Mouse (Mus musculus): Measurements from ENCODE around the gene Ptpn7. TPM values are rescaled to one million over a fixed set of nuclear protein-coding genes. Genes with fewer than 3 reads are reported as not detected.

Gene Ptpn7
- total RNA-seq, 2 experiments from 2014 or later = 0.10 to 0.24 TPM

GRCm38 (mm10) chr1:135126443-135127027, 6.0 kb upstream of the Ptpn7 start:
- intact Hi-C loops (cut with DNase I) = no loop called here
- DNase-seq = no peak

DNA sequence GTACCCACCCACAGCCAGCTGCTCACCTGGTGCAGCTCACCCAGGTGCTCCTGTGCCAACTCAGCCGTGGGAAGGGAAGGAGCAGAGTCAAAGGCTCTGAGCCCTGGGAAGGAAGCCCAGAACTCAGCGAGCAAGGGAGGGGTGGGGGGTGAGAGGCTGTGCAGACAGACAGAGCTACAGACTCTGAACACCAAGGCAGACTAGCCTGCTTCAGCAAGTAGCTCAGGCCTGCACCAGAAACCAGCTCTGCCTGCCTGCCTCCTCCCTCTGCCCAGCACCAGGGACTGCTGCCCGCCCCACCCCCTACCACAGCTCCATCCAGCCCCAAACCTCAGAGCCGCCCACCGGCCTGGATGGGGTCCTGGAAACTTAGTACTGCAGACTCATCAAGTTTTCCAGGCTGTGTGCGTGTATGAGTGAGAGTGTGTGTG, 4.5 kb upstream of the Ptpn7 start:
- DNase-seq = no peak
- intact Hi-C loops (cut with DNase I) = no loop called here

DNA sequence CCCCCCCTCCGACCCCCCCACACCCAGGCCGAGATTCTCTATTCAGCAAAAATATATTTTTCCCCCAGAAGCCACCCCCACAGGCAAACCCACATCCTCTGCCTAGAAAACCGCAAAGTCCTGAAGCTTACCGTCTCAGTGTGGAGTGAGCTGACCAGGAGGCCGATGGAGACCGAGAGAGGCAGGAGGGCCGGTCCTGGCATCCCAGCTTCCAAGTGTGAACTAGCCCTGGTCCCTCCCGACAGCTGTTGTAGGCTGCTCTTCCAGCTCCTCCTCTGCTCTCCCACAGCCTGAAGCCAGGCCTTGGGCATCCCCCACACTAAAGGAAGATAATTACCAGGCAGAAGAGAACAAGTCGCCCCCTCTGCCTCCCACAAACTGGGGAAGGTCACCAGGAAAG, 3.5 kb upstream of the Ptpn7 start:
- intact Hi-C loops (cut with DNase I) = no loop called here
- DNase-seq = no peak

GRCm38 (mm10) chr1:135129543-135130183, 2.8 kb upstream of the Ptpn7 start:
- DNase-seq = no peak
- intact Hi-C loops (cut with DNase I) = no loop called here

DNA sequence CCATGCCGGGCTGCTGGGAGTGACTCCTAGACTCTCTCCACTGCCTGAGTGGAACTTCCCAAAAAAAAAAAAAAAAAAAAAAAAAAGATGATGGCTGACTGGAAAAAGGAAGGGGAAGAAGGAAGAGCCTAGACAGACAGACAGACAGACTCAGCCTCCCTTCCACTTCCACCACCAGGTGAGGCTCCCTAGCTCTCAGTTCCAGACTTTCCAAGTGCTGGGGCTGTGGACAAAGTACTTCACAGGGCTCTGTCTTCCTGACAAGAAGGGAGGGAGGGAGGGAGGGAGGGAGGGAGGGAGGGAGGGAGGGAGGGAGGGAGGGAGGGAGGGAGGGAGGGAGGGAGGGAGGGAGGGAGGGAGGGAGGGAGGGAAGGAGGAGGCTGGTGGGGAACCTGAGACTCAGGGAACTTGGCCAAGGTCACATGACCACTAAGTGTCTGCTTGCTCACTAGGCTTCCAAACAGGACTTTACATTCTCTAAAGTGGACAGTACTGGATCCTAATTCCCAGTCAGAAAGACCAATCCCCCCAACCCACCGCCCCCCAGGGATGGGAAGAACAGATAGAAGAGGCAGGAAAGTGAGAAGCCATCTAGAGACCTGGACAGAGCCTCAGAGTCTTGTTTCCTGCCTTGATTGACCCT, 2.0 kb upstream of the Ptpn7 start:
- DNase-seq = no peak
- intact Hi-C loops (cut with DNase I) = no loop called here

DNA sequence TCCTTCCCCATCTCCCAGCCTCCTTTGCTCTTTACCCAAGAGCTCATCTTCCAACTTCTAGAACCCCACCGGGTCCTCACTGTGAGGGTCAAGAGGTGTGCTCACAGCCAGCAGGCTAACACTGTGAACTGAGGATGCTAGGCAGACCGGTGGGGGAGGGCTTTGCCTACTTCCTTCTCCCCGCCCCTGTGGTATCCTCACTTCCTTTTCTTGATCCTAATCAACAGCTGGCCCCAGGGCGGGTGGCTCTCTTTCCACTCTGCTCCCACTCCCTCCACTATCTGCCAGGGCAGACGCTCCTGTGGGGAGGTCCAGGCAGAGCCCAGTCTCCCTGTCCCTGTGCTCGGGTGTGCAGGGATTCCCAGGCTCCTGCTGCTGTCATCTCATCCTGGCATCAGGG, 1.5 kb upstream of the Ptpn7 start:
- DNase-seq = no peak
- intact Hi-C loops (cut with DNase I) = no loop called here

DNA sequence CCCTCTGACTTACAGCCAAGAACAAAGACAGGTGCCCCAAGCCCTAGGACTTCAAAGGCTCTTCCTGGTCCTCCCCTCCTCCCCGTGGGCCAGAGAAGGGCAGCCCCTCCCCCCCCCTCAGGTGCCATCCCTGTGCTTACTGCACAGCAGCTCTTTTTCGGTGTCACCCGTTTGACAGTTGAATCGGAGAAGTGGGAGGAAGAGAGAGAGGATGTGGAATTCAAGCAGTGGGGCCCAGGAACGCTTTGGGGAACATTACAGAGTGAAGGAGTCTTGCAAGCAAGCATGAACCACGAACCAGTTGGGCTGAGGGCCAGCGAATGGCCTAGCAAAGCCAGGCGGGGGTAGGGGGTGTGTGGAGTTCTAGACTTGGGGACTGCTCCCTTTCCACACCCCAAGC, 940 bp upstream of the Ptpn7 start:
- intact Hi-C loops (cut with DNase I) = no loop called here
- DNase-seq = no peak

DNA sequence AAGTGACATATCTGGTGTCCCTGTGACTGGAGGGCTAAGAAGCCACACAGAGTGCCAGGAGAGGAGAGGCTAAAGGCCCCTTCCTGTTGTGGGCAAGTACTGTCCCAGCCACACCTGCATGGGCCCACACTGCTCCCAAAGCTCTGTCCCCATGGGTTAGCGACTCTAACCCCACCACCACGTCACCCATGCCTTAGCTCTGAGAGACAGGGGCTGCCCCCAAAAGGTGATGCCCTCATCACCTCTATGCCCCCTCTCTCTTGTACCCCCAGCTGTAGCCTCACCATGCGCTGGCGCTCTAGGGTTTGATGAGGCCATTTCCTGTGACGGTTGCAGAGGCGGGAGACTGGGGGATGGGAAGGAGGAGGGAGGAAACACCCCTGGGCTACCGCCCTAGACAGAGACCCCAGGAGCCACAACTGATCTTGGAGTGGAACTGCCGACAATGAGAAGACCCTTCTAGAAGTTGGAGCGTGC, 431 bp downstream of the Ptpn7 start:
- no peak for DNase-seq
- intact Hi-C loops (cut with DNase I) = no loop called here

DNA sequence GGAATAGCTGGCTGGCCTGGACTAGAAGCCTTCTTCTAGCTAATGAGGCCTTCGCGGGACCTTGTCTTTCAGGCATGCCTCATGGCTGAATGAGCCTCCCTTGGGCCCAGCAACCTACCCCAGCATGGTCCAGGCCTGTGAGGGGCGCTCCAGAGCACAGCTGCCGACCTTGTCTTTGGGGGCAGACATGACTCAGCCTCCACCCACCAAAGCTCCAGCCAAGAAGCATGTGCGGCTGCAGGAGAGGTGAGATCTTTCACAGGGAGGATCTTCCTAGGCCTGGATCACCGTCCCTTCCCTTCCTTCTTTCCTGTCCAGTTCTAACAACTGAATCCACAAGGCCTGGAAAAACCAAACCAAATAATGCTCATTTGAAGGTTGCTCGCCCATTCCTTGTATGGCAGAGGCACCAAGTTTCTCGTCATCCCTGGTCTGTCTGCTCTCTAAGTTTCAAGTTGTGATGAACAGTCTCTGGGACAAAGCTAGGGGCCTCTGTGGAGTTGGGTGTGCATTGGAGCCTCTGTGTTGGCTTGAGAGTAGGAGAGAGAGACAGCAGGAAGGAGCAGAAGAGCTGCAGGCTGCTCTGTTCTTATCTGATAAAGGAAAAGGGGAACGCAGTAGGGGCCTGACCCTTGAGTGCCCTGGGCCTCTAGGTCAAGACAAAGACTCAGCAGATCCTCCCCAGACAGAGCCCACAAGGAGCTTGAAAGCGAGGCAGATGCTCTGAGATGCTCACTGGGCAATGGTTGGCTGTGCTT, 1.4 kb downstream of the Ptpn7 start:
- intact Hi-C loops (cut with DNase I) = no loop called here
- no peak for DNase-seq

DNA sequence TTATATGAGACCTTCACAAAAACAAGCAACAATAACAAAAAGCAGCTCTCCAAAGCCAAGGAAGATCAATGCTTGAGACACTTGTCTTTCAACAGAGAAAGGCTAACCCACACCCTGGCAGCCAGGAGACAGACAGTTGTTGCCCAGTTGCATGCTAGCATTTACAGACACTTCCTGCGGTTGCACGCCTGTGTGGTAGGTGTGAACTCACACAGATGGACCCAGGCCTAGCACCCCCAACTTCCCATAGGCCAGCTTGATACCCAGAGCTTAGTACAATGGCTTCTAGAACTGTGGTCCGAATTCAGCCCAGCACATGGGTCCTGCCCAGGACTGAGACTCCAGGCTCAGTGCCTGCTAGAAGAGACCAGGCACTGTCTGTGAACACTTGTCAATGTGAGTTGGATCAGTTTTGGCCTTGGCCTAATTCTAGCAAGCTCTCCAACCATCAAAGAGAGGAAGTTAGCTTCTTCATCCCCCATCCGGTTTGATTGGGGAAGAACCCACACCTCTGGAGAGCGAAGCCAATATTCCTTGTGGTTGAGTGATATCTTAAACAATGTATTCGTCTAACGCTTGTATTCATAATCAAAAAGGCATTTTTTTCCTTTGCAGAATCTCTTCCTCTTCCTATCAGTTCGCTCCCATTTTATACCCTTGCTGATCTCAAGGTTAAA, 2.7 kb downstream of the Ptpn7 start:
- no peak for DNase-seq
- intact Hi-C loops (cut with DNase I) = no loop called here

- intact Hi-C loops (cut with DNase I) = no loop called here
- peak; percentile 62 for DNase-seq
These were observed 4.0 kb downstream of the Ptpn7 start for GRCm38 (mm10) chr1:135136500-135136899.

- intact Hi-C loops (cut with DNase I) = no loop called here
- DNase-seq = no peak
These were observed 7.4 kb downstream of the Ptpn7 start for GRCm38 (mm10) chr1:135139906-135140305.

DNA sequence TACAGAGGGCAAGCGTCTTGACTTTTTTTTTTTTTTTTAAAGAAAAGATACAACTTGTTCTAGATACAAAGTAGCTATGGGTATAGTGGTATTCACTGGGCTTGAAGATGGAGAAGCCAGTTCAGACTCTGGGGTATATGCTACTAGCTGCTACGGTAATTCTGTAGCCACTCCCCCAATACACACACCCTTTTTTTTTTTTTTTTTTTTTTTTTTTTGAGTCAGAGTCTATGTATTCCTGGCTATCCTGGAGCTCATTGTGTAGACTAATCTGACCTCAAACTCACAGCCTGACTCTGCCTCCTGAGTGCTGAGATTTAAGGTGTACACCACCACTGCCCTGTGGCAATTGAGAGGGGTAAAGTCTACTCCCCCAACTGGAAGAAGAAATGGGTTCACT, 10.0 kb downstream of the Ptpn7 start:
- intact Hi-C loops (cut with DNase I) = no loop called here

GRCm38 (mm10) chr1:135143940-135144339, 11.4 kb downstream of the Ptpn7 start:
- intact Hi-C loops (cut with DNase I) = no loop called here
- no peak for DNase-seq

More for the DNA sequence above, 10.0 kb downstream of the Ptpn7 start:
- no peak for DNase-seq

DNA sequence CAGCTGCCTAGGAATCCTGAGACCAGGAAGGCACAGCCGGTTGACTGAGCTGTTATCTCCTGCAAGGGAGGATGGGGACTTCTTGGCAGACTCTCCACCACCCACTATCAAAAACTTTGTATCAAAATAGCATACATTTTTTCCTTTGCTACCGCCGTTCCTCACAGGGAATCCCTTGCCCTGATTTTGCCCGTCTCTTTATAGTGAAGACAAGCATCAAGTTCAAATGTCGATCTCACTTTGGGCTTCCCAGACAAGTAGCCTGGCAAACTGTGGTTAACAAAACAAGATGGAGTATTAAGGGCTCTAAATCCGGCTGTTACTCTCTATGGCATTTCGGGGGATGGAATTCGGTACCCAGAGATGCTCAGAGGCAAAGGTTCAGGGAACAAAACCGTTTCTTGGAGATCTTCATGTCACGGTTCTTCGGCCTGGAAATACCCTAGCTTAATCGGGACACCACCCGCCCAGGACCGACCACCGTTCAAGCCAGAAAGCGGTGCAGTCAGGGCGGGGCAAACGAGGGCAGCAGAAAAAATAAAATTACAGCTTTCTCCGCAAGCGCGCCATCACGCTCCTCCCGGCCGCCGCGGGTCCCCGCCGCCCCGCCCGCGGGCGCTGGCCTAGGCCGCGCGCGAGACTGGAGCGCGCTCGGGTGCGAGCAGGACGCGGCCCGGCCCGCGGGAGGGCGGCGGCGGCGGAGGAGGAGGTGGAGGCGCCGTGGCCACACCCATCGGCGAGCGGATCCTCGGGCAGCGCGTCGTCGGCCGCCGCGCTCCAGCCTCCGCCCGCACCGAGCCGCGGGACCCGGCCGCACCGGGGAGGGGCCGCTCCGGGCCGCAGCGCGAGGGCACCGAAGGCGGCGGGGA, 13.8 kb downstream of the Ptpn7 start, which contains the start of gene Arl8a:
TSS of gene Arl8a (plus strand) at position 748 of the 869 bp plus-strand sequence.
- intact Hi-C loops (cut with DNase I) = no loop called here

DNA sequence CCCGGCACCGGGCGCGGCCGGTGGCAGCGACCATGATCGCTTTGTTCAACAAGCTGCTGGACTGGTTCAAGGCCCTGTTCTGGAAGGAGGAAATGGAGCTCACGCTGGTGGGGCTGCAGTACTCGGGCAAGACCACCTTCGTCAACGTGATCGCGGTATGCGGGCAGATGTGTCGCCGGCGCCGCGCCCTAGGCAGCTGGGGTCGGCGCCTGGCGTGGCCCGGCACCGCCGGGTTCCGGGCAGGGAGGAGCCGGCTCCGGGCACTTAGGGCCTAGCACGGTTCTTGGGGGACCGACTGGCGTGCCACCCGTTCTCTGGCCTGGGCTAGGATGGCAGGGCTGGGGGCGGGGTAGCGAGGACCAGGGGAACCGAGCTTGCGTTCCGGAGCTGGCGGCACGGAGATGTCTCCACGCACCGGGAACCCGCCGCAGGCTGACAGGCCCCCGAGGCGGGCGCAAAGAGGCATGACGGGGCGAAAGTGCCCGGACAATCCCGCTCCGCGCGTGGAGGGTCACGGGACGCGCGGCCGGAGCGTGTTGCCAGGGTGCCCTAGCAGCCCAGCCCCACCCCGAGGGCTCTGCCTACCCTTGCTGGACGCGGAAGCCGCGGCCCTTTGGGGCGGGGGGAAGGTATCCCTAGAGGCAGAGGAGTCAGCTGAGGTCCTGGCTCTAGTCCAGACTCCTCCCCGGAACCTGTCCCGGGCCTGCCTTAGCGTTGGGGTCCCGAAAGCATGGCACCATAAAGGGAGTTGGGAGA, 14.6 kb downstream of the Ptpn7 start:
- intact Hi-C loops (cut with DNase I) = no loop called here
- DNase-seq = peak; percentile 86

More for the DNA sequence above, 13.8 kb downstream of the Ptpn7 start, which contains the start of gene Arl8a:
- peak; percentile 90 for DNase-seq

DNA sequence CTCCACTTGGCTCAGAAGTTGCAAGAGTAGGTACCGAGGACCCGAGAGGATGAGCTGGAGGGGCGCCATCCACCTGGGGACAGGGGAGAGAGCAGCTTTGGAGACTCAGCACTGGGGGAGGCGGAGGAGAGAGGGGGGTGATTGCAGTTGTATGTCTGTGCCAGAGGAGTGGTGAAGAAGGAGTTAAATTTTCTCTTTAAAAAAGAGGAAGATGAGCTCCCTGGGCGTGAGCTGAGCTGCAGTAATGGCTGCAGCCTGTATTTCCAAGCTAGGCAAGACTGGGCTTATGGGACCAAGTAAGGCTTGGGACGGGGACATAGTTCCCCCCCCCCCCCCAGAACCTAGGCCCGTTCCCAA, 15.2 kb downstream of the Ptpn7 start:
- DNase-seq = no peak
- intact Hi-C loops (cut with DNase I) = no loop called here

DNA sequence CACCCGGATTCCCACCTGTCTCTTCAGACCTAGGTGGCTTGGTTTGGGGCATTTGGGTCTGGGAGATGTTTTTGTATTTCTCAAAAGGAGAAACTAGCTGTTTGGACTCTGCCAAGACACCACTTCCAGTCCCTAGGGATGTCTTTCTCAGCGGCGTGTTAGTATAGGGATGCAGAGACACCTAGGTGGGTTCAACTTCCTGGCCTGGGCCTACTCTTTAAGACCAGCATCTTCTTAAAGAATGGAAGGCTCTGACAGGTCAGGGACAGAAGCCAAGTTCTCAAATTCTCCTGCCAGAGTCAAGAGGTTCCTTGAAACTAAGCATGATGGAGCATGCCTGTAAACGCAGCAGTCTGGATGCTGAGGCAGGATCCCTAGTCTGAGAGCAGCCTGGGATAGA, 16.0 kb downstream of the Ptpn7 start:
- DNase-seq = no peak
- intact Hi-C loops (cut with DNase I) = no loop called here

GRCm38 (mm10) chr1:135148996-135149395, 16.5 kb downstream of the Ptpn7 start:
- DNase-seq = peak; percentile 74
- intact Hi-C loops (cut with DNase I) = no loop called here

Data from left cerebral cortex, postnatal 4 days (tissue).